Mouse (Mus musculus) heart, postnatal 10 days (tissue): ENCODE measurements at regions not wholly inside any gene's neighbourhood (a gene's known extent, or its start where the extent isn't known, plus 50 kb on each side); places are given as distances from the start of the nearest gene placed in this dataset.

Experiments
- DNase-seq, 2 experiments: peaks; one replicate each; pipeline ENCODE4 v3.0.0; 2021
- intact Hi-C: fragments of 180-260 bp; cut with DNase I; formaldehyde crosslinking; loops from one replicate; pipeline ENCODE4 v1.15.1; 2025

DNA sequence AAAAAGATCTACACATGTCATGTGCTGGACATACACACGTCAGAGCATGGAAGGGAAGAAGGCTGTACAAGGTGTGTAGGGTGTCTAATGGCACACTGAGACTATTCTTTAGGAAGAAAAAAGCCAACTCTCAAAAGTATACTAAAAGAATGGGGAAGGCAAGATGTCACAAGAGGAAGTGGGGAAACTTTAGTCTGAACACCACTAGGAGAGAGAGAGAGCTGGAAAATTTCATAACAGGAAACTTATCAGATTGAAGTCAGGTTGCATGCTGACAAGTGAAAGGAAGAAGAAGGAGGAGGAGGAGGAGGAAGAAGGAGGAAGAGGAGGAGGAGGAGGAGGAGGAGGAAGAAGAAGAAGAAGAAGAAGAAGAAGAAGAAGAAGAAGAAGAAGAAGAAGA is 52.3 kb upstream of the Ldah start:
- intact Hi-C loops = no loop called here
- DNase-seq = no peak
